Mouse (Mus musculus): ENCODE results near the gene Lancl1. TPM values are rescaled to one million over a fixed set of nuclear protein-coding genes. Genes with fewer than 3 reads are reported as not detected.

The Lancl1 gene
- polyA plus RNA-seq, 1 experiment from 2014 or later = 85.4 TPM

DNA sequence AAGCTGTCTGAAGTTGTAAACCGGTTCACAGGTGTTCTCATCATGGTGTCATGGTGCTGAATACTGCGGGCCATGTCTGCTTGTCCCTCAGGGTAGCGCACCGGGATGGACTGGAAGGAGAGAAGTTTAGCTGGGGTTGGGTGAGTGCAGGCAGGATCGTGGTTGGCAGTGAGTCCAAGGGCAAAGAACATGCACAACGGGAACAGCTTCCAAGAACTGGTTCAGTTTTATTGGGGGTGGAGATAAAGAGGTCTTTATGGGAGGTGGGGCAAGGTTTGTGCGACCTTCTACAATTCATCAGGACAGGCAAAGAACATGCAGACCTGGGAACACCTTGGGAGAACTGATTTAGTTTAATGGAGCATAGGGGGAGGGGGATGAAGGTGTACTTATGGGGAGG lies 17.1 kb upstream of the Lancl1 start:
- no peaks in the 10 kb centered on the region for H3K4me1 ChIP-seq (ENCODE audit: control insufficient read depth in 2 of 2, insufficient read depth in 2 of 2, low read length in 2 of 2)
- H3K9me3 ChIP-seq (ENCODE audit: control insufficient read depth, low read length) = no peaks in the 10 kb centered on the region
- H3K36me3 ChIP-seq (ENCODE audit: control insufficient read depth, insufficient read depth, low read length) = no peaks in the 10 kb centered on the region
- H3K4me3 ChIP-seq (ENCODE audit: control insufficient read depth in 1 of 2, insufficient read depth in 1 of 2, low read depth in 1 of 2, low read length in 2 of 2) = no peak overlapping the region
- no peak overlapping the region for H3K9ac ChIP-seq (ENCODE audit: low read length)
- no peak overlapping the region for H3K4me2 ChIP-seq (ENCODE audit: low read length)
- 81% methylated on average over 7 of the region's 7 CpGs for WGBS
- no peak for ATAC-seq (ENCODE audit: insufficient number of reproducible peaks, insufficient read depth, low FRiP score, low read depth)
- H3K27ac ChIP-seq (replicated peaks in 1 of 2; ENCODE audit: control insufficient read depth in 1 of 2, insufficient read depth in 1 of 2, low read depth in 2 of 2, low read length in 2 of 2) = no peak overlapping the region
- no peaks in the 10 kb centered on the region for H3K27me3 ChIP-seq (ENCODE audit: control insufficient read depth, insufficient read depth, low read length)

GRCm38 (mm10) chr1:67052721-67053120 lies 14.0 kb upstream of the Lancl1 start:
- Histone ChIP-seq H3K4me2 (ENCODE audit: low read length) (no peak overlapping the region), H3K4me3 (ENCODE audit: control insufficient read depth in 1 of 2, insufficient read depth in 1 of 2, low read depth in 1 of 2, low read length in 2 of 2) (no peak overlapping the region), H3K36me3 (ENCODE audit: control insufficient read depth, insufficient read depth, low read length) (no peaks in the 10 kb centered on the region), H3K27ac (replicated peaks in 1 of 2; ENCODE audit: control insufficient read depth in 1 of 2, insufficient read depth in 1 of 2, low read depth in 2 of 2, low read length in 2 of 2) (no peak overlapping the region), H3K9me3 (ENCODE audit: control insufficient read depth, low read length) (no peaks in the 10 kb centered on the region), H3K9ac (ENCODE audit: low read length) (no peak overlapping the region), H3K4me1 (ENCODE audit: control insufficient read depth in 2 of 2, insufficient read depth in 2 of 2, low read length in 2 of 2) (no peaks in the 10 kb centered on the region), H3K27me3 (ENCODE audit: control insufficient read depth, insufficient read depth, low read length) (no peaks in the 10 kb centered on the region)
- WGBS = 68% methylated on average over 4 of the region's 4 CpGs
- no peak for ATAC-seq (ENCODE audit: insufficient number of reproducible peaks, insufficient read depth, low FRiP score, low read depth)

DNA sequence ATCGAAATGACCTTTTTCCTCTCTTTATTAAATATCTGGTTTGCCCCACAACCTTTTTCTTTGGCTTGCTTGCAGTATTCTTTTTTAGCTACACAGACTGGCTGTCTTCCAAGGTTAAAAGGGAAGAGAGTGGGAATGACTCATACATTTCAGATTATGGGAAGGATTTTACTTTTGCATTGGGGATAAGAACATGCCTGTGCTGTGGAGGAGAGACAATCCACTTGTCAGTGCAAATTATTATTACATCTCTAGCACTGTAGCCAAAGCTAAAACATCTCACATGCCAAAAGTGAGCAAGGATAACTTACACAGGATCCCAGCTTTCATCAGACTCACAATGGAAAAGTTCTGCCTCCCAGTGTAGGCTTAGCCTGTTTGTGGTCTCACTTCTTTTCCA lies 10.9 kb upstream of the Lancl1 start:
- no peak for ATAC-seq (ENCODE audit: insufficient number of reproducible peaks, insufficient read depth, low FRiP score, low read depth)
- no peaks in the 10 kb centered on the region for H3K9me3 ChIP-seq (ENCODE audit: control insufficient read depth, low read length)
- no peaks in the 10 kb centered on the region for H3K4me1 ChIP-seq (ENCODE audit: control insufficient read depth in 2 of 2, insufficient read depth in 2 of 2, low read length in 2 of 2)
- H3K9ac ChIP-seq (ENCODE audit: low read length) = no peak overlapping the region
- no peak overlapping the region for H3K4me2 ChIP-seq (ENCODE audit: low read length)
- WGBS = 42% methylated on average over 1 of the region's 1 CpGs
- H3K36me3 ChIP-seq (ENCODE audit: control insufficient read depth, insufficient read depth, low read length) = no peaks in the 10 kb centered on the region
- H3K27ac ChIP-seq (replicated peaks in 1 of 2; ENCODE audit: control insufficient read depth in 1 of 2, insufficient read depth in 1 of 2, low read depth in 2 of 2, low read length in 2 of 2) = no peak overlapping the region; a peak in 1 of 4 replicates
- H3K27me3 ChIP-seq (ENCODE audit: control insufficient read depth, insufficient read depth, low read length) = no peaks in the 10 kb centered on the region
- H3K4me3 ChIP-seq (ENCODE audit: control insufficient read depth in 1 of 2, insufficient read depth in 1 of 2, low read depth in 1 of 2, low read length in 2 of 2) = no peak overlapping the region

DNA sequence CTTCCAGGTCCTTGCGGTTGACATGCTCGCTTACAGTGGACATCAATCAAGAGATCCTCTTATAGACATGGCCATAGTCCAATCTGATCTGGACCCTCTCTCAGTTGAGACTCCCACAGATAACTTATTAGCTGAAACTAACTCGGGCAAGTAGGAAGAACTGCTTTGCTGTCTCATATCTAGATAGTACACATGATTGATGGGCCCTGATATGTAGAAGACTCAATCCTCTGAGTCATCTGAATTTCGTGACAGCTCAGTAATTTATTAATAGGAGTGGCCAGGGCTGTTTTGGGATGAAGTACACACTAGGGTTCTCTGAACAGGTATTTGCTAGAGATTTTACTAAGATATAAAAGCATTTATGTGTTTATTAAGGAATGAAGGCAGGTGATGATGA lies 10.0 kb upstream of the Lancl1 start:
- Histone ChIP-seq H3K9me3 (ENCODE audit: control insufficient read depth, low read length) (no peaks in the 10 kb centered on the region), H3K9ac (ENCODE audit: low read length) (no peak overlapping the region), H3K27ac (replicated peaks in 1 of 2; ENCODE audit: control insufficient read depth in 1 of 2, insufficient read depth in 1 of 2, low read depth in 2 of 2, low read length in 2 of 2) (no peak overlapping the region), H3K4me1 (ENCODE audit: control insufficient read depth in 2 of 2, insufficient read depth in 2 of 2, low read length in 2 of 2) (no peaks in the 10 kb centered on the region), H3K4me2 (ENCODE audit: low read length) (no peak overlapping the region), H3K36me3 (ENCODE audit: control insufficient read depth, insufficient read depth, low read length) (no peaks in the 10 kb centered on the region), H3K4me3 (ENCODE audit: control insufficient read depth in 1 of 2, insufficient read depth in 1 of 2, low read depth in 1 of 2, low read length in 2 of 2) (no peak overlapping the region), H3K27me3 (ENCODE audit: control insufficient read depth, insufficient read depth, low read length) (no peaks in the 10 kb centered on the region)
- ATAC-seq (ENCODE audit: insufficient number of reproducible peaks, insufficient read depth, low FRiP score, low read depth) = no peak
- WGBS = 62% methylated on average over 4 of the region's 4 CpGs

DNA sequence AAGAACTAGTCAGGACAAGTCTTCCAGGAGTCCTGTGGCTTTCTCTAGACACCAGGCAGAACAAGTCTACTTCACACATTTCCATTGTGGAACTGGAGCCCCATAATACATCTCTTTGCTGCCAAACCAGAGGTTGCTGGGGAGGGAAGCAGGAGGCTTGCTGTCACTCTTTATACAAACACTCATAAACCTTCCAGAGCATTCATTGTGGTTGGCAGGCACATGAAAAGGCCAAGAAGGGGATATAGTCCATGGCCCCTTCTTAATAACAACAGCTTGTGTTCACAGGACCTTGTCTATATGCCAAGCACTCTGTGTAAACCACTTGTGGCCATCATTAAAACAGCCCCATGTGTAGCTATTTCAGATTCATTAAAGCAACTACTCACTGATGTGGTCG lies 6.4 kb upstream of the Lancl1 start:
- ATAC-seq (ENCODE audit: insufficient number of reproducible peaks, insufficient read depth, low FRiP score, low read depth) = no peak
- Histone ChIP-seq H3K4me3 (ENCODE audit: control insufficient read depth in 1 of 2, insufficient read depth in 1 of 2, low read depth in 1 of 2, low read length in 2 of 2) (no peak overlapping the region), H3K27me3 (ENCODE audit: control insufficient read depth, insufficient read depth, low read length) (no peaks in the 10 kb centered on the region), H3K9ac (ENCODE audit: low read length) (no peak overlapping the region), H3K27ac (replicated peaks in 1 of 2; ENCODE audit: control insufficient read depth in 1 of 2, insufficient read depth in 1 of 2, low read depth in 2 of 2, low read length in 2 of 2) (no peak overlapping the region), H3K9me3 (ENCODE audit: control insufficient read depth, low read length) (no peaks in the 10 kb centered on the region), H3K4me2 (ENCODE audit: low read length) (no peak overlapping the region), H3K4me1 (ENCODE audit: control insufficient read depth in 2 of 2, insufficient read depth in 2 of 2, low read length in 2 of 2) (no peaks in the 10 kb centered on the region), H3K36me3 (ENCODE audit: control insufficient read depth, insufficient read depth, low read length) (no peaks in the 10 kb centered on the region)
- 62% methylated on average over 1 of the region's 1 CpGs for WGBS

- ATAC-seq (ENCODE audit: insufficient number of reproducible peaks, insufficient read depth, low FRiP score, low read depth) = no peak
- WGBS = 54% methylated on average over 7 of the region's 7 CpGs
- peaks cover 2 to 9% of the 10 kb centered on the region in 2 experiments; a peak in 3 of 4 replicates for H3K4me1 ChIP-seq (ENCODE audit: control insufficient read depth in 2 of 2, insufficient read depth in 2 of 2, low read length in 2 of 2)
- H3K36me3 ChIP-seq (ENCODE audit: control insufficient read depth, insufficient read depth, low read length) = no peaks in the 10 kb centered on the region
- H3K9me3 ChIP-seq (ENCODE audit: control insufficient read depth, low read length) = no peaks in the 10 kb centered on the region
- no peak overlapping the region for H3K4me2 ChIP-seq (ENCODE audit: low read length)
- no peak overlapping the region for H3K4me3 ChIP-seq (ENCODE audit: control insufficient read depth in 1 of 2, insufficient read depth in 1 of 2, low read depth in 1 of 2, low read length in 2 of 2)
- H3K27me3 ChIP-seq (ENCODE audit: control insufficient read depth, insufficient read depth, low read length) = no peaks in the 10 kb centered on the region
- H3K9ac ChIP-seq (ENCODE audit: low read length) = no peak overlapping the region
- H3K27ac ChIP-seq (replicated peaks in 1 of 2; ENCODE audit: control insufficient read depth in 1 of 2, insufficient read depth in 1 of 2, low read depth in 2 of 2, low read length in 2 of 2) = no peak overlapping the region
Observed at GRCm38 (mm10) chr1:67042583-67042982, 3.9 kb upstream of the Lancl1 start.

GRCm38 (mm10) chr1:67039083-67039482 lies 411 bp upstream of the Lancl1 start:
- Histone ChIP-seq H3K9ac (ENCODE audit: low read length) (peak overlapping the region; percentile 89), H3K4me3 (ENCODE audit: control insufficient read depth in 1 of 2, insufficient read depth in 1 of 2, low read depth in 1 of 2, low read length in 2 of 2) (peak overlapping the region; percentile 81 to 98), H3K36me3 (ENCODE audit: control insufficient read depth, insufficient read depth, low read length) (peaks cover 20% of the 10 kb centered on the region), H3K27ac (replicated peaks in 1 of 2; ENCODE audit: control insufficient read depth in 1 of 2, insufficient read depth in 1 of 2, low read depth in 2 of 2, low read length in 2 of 2) (no peak overlapping the region), H3K27me3 (ENCODE audit: control insufficient read depth, insufficient read depth, low read length) (no peaks in the 10 kb centered on the region), H3K4me2 (ENCODE audit: low read length) (peak overlapping the region; percentile 88), H3K9me3 (ENCODE audit: control insufficient read depth, low read length) (no peaks in the 10 kb centered on the region), H3K4me1 (ENCODE audit: control insufficient read depth in 2 of 2, insufficient read depth in 2 of 2, low read length in 2 of 2) (peaks cover 2 to 9% of the 10 kb centered on the region in 2 experiments; a peak in 3 of 4 replicates)
- no peak for ATAC-seq (ENCODE audit: insufficient number of reproducible peaks, insufficient read depth, low FRiP score, low read depth)
- WGBS = under 1% methylated on average over 5 of the region's 5 CpGs

- H3K9me3 ChIP-seq (ENCODE audit: control insufficient read depth, low read length) = no peaks in the 10 kb centered on the region
- H3K27ac ChIP-seq (replicated peaks in 1 of 2; ENCODE audit: control insufficient read depth in 1 of 2, insufficient read depth in 1 of 2, low read depth in 2 of 2, low read length in 2 of 2) = no peak overlapping the region
- H3K36me3 ChIP-seq (ENCODE audit: control insufficient read depth, insufficient read depth, low read length) = peaks cover 39% of the 10 kb centered on the region
- no peaks in the 10 kb centered on the region for H3K27me3 ChIP-seq (ENCODE audit: control insufficient read depth, insufficient read depth, low read length)
- peaks cover 2 to 9% of the 10 kb centered on the region in 2 experiments; a peak in 3 of 4 replicates for H3K4me1 ChIP-seq (ENCODE audit: control insufficient read depth in 2 of 2, insufficient read depth in 2 of 2, low read length in 2 of 2)
- no peak overlapping the region for H3K9ac ChIP-seq (ENCODE audit: low read length)
- no peak overlapping the region for H3K4me3 ChIP-seq (ENCODE audit: control insufficient read depth in 1 of 2, insufficient read depth in 1 of 2, low read depth in 1 of 2, low read length in 2 of 2)
- no peak for ATAC-seq (ENCODE audit: insufficient number of reproducible peaks, insufficient read depth, low FRiP score, low read depth)
- H3K4me2 ChIP-seq (ENCODE audit: low read length) = no peak overlapping the region
Observed at GRCm38 (mm10) chr1:67037198-67037597, 1.5 kb downstream of the Lancl1 start.

Data from heart, embryonic 14.5 days (tissue).